Mouse (Mus musculus) liver, adult 2 months (tissue): Measurements from ENCODE around the gene Tent4a.

Experiments
- CTCF ChIP-seq: fragments of 200-500 bp; IDR thresholded peaks from 2 replicates; pipeline ENCODE4 v1.5.1; 2011; ENCODE audit warnings: low read depth, low read length, control low read depth
- POLR2A ChIP-seq: fragments of 200-500 bp; IDR thresholded peaks from 2 replicates; pipeline ENCODE4 v1.6.1; 2011; ENCODE audit warnings: low read length, control low read depth; ENCODE audit not compliant: insufficient read depth; ENCODE audit errors: extremely low read depth

DNA sequence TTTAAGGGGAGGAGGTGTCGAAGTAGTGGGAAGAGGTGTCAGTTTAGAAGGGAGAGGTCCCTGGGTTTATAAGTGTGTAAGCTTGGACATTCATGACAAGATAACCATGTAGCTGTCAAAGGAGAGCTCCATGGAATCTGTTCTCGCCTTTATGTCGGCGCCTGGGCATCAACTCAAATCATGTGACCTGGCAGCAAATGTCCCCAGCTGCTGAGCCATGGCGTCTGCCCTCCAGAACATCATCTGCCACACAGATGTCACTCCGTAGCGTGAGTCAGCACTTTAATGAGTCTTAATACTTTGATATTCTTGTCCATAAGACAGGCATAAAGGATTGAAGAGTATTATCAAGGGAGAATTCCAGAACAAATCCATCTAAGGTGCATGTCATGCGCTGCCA, 51.7 kb downstream of the Tent4a start:
- TF ChIP-seq CTCF = no peak
- TF ChIP-seq POLR2A = no peak
